Mouse (Mus musculus) ovary, adult 18-20 months (tissue): ENCODE measurements around the gene Gm11114.

Source experiments
- DNase-seq: peaks from one replicate; pipeline ENCODE4 v3.0.0; 2022; ENCODE audit warnings: low spot score, mixed read lengths

Gm11114 gene

GRCm38 (mm10) chr9:85357154-85357860 lies 44.7 kb downstream of the Gm11114 start:
- no peak for DNase-seq
